8 mouse cellular contexts compared by ENCODE assay signal in genomic region chr13:37778594-37779231, GRCm38 (mm10). TPM values are rescaled to one million over a fixed set of nuclear protein-coding genes. Genes with fewer than 3 reads are reported as not detected.
A peak's percentile ranks its signal among the peaks of the same experiment; 100 is the strongest.
DNase-seq lines count a peak whose midpoint lies in the region; ATAC-seq and TF ChIP-seq lines count a peak whose summit lies in the region.

No protein-coding gene starts in this region.

- no peaks in the 10 kb centered on the region for H3K9me3 ChIP-seq in forebrain, embryonic 15.5 days
- H3K9me3 ChIP-seq in lung, postnatal 0 days (ENCODE audit: low read length) = no peaks in the 10 kb centered on the region

- 0% methylated on average over 33 of the region's 33 CpGs for WGBS in forebrain, embryonic 15.5 days
- WGBS in lung, postnatal 0 days = 1% methylated on average over 32 of the region's 33 CpGs
- WGBS in olfactory bulb, adult 2 months = under 1% methylated on average over 33 of the region's 33 CpGs

- H3K4me3 ChIP-seq in forebrain, embryonic 15.5 days = peak overlapping the region; percentile 50
- peak overlapping the region; percentile 45 for H3K4me3 ChIP-seq in lung, postnatal 0 days (ENCODE audit: low read depth, low read length)
- peak overlapping the region; percentile 56 for H3K4me3 ChIP-seq in olfactory bulb, adult 2 months (ENCODE audit: insufficient read depth, low read depth, low read length)

- TF ChIP-seq CTCF in brain, embryonic 14.5 days (IDR thresholded peaks at IDR 0.05; ENCODE audit: borderline replicate concordance, extremely low read depth, insufficient read depth, insufficient read length) = no peak
- TF ChIP-seq CTCF in lung, postnatal 0 days (IDR thresholded peaks at IDR 0.05) = 0 out of 2 replicates have a peak, but pooled peaks have one; percentile 9
- TF ChIP-seq CTCF in olfactory bulb, adult 2 months (IDR thresholded peaks at IDR 0.05; ENCODE audit: insufficient read depth, low read depth, low read length) = no peak

- no peaks in the 10 kb centered on the region for H3K36me3 ChIP-seq in forebrain, embryonic 15.5 days
- no peaks in the 10 kb centered on the region for H3K36me3 ChIP-seq in lung, postnatal 0 days (ENCODE audit: insufficient read depth, low read length)

- no peak for TF ChIP-seq EP300 in lung, postnatal 0 days (IDR thresholded peaks at IDR 0.05)

- ATAC-seq in forebrain, embryonic 15.5 days (replicated peaks) = peak; percentile 70
- peak; percentile 78 for ATAC-seq in lung, postnatal 0 days

- H3K4me1 ChIP-seq in forebrain, embryonic 15.5 days = peaks cover 17% of the 10 kb centered on the region
- H3K4me1 ChIP-seq in lung, postnatal 0 days (ENCODE audit: insufficient read depth, low read depth, low read length) = no peaks in the 10 kb centered on the region
- peaks cover 16% of the 10 kb centered on the region for H3K4me1 ChIP-seq in olfactory bulb, adult 2 months (ENCODE audit: control insufficient read depth, insufficient read depth, low read length)

- H3K9ac ChIP-seq in forebrain, embryonic 15.5 days (replicated peaks) = peak overlapping the region; percentile 34
- H3K9ac ChIP-seq in lung, postnatal 0 days (replicated peaks; ENCODE audit: low read depth) = peak overlapping the region; percentile 41; the same call in 1 of the 2 replicates

- H3K4me2 ChIP-seq in forebrain, embryonic 15.5 days (replicated peaks) = peak overlapping the region; percentile 97
- H3K4me2 ChIP-seq in lung, postnatal 0 days (replicated peaks; ENCODE audit: low read depth, low read length) = peak overlapping the region; percentile 98

- no peak overlapping the region for H3K27ac ChIP-seq in forebrain, embryonic 15.5 days (replicated peaks)
- H3K27ac ChIP-seq in lung, postnatal 0 days (ENCODE audit: low read length) = peak overlapping the region; percentile 48
- no peak overlapping the region for H3K27ac ChIP-seq in olfactory bulb, adult 2 months (ENCODE audit: insufficient read depth, low read depth, low read length)

- H3K27me3 ChIP-seq in forebrain, embryonic 15.5 days = peaks cover 27% of the 10 kb centered on the region
- no peaks in the 10 kb centered on the region for H3K27me3 ChIP-seq in lung, postnatal 0 days (replicated peaks; ENCODE audit: insufficient read depth, low read length)

- peak; percentile 56 for DNase-seq in ES-CJ7 (ENCODE audit: low read depth, low spot score)
- peak; percentile 47 for DNase-seq in brain, embryonic 14.5 days (ENCODE audit: low read depth)
- DNase-seq in heart, postnatal 4 days = peak; percentile 51
- DNase-seq in layer of hippocampus, adult 8-10 months (ENCODE audit: low spot score in 2 of 2) = peak; percentile 15 to 20
- peak; percentile 64 for DNase-seq in lung, postnatal 0 days (ENCODE audit: low spot score)
- DNase-seq in thymus, postnatal 4 days = peak; percentile 80

- no peak for TF ChIP-seq POLR2A in brain, embryonic 14.5 days (IDR thresholded peaks at IDR 0.05; ENCODE audit: borderline replicate concordance, extremely low read depth, insufficient read depth, insufficient read length, poor library complexity, severe bottlenecking)
- TF ChIP-seq POLR2A in olfactory bulb, adult 2 months (IDR thresholded peaks at IDR 0.05; ENCODE audit: insufficient read depth, low read depth, low read length) = no peak

RNA-seq across cellular contexts. Expression of gene Rreb1, which starts 0.5 kb away (rescaled TPM):
- polyA plus RNA-seq in brain, embryonic 14.5 days (2012; rRNA removed) = 5.2 and 8.0 TPM in 2 replicates
- polyA plus RNA-seq in forebrain, embryonic 15.5 days (2015; fragmentation: Nextera tagmentation; extraction: Ambion mirVana) = 1.6 and 1.8 TPM in 2 replicates
- 10 to 100 TPM; 44.6 to 48.8 TPM for total RNA-seq in heart, postnatal 4 days (2021)
- 10 to 100 TPM; 70.8 to 99.4 (median 89.0) TPM for total RNA-seq in layer of hippocampus, adult 8-10 months (2022)
- 10.0 and 11.2 TPM in 2 replicates for polyA plus RNA-seq in lung, postnatal 0 days (2015; fragmentation: Nextera tagmentation; extraction: Ambion mirVana)
- 58.3 TPM in 1 of 2 replicates, not detected in the other for polyA plus RNA-seq in olfactory bulb, adult 2 months (2012; ENCODE audit: insufficient read depth, insufficient read length, low replicate concordance, missing spikeins)

Comparison
In these comparisons a context has a peak if more than half of its experiments do, and no peak if none do; other contexts are left out.
1. DNase-seq: peak in every context shown above with its lines; median percentile 80 in thymus, postnatal 4 days; 64 in lung, postnatal 0 days; 56 in ES-CJ7; 51 in heart, postnatal 4 days; 47 in brain, embryonic 14.5 days; 18 in layer of hippocampus, adult 8-10 months.